Mouse (Mus musculus) layer of hippocampus, postnatal 10 days (tissue): ENCODE measurements around the gene Mamdc4. TPM values are rescaled to one million over a fixed set of nuclear protein-coding genes. Genes with fewer than 3 reads are reported as not detected.

ENCODE experiments used
- DNase-seq, 2 experiments: peaks; one replicate each; pipeline ENCODE4 v3.0.0; 2021; ENCODE audit warnings: low spot score in 2 of 2
- total RNA-seq, 2 experiments: library from RNA; stranded (reverse); gene quantifications; 2 replicates each; pipeline ENCODE4 v1.2.3; 2021

Gene Mamdc4
- total RNA-seq, 2 experiments from 2014 or later, result 1.0 to 5.4 TPM

- DNase-seq, result no peak
Observed at GRCm38 (mm10) chr2:25526510-25527302, 47.9 kb downstream of the Mamdc4 start.

Other genes starting within 250 kb of the Mamdc4 start
- 10 to 100 TPM; 51.3 to 59.8 TPM for gene Man1b1, start 242.5 kb downstream of the Mamdc4 start, total RNA-seq
- gene Dpp7, start 218.5 kb downstream of the Mamdc4 start, total RNA-seq, result 10 to 100 TPM; 21.2 to 28.0 TPM
- gene Uap1l1, start 209.2 kb downstream of the Mamdc4 start, total RNA-seq, result 10 to 100 TPM; 11.2 to 11.5 TPM
- 10 to 100 TPM; 16.0 to 18.3 TPM for gene Sapcd2, start 202.5 kb downstream of the Mamdc4 start, total RNA-seq
- gene Entpd2, start 179.0 kb downstream of the Mamdc4 start, total RNA-seq, result 10 to 100 TPM; 26.1 to 26.6 TPM
- gene Npdc1, start 175.5 kb downstream of the Mamdc4 start, total RNA-seq, result 100 to 1,000 TPM; 416 to 446 TPM
- gene Fut7, start 151.6 kb downstream of the Mamdc4 start, total RNA-seq, result under 1 TPM; 0.33 to 0.78 TPM
- 100 to 1,000 TPM; 107 to 118 TPM for gene Abca2, start 146.1 kb downstream of the Mamdc4 start, total RNA-seq
- under 1 TPM in 1 of 2 experiments, not detected in 1; 0.60 TPM for gene Clic3, start 118.0 kb downstream of the Mamdc4 start, total RNA-seq
- 10 to 100 TPM; 56.1 to 68.6 TPM for gene Paxx, start 113.8 kb downstream of the Mamdc4 start, total RNA-seq
- 100 to 1,000 TPM; 257 to 743 TPM for gene Ptgds, start 104.8 kb downstream of the Mamdc4 start, total RNA-seq
- gene Lcn12, start 80.9 kb downstream of the Mamdc4 start, total RNA-seq, result not detected
- 100 to 1,000 TPM; 132 to 140 TPM for gene Fbxw5, start 74.1 kb downstream of the Mamdc4 start, total RNA-seq
- 1 to 10 TPM; 1.5 to 1.9 TPM for gene C8g, start 73.1 kb downstream of the Mamdc4 start, total RNA-seq
- gene Traf2, start 27.9 kb downstream of the Mamdc4 start, total RNA-seq, result 10 to 100 TPM in 1 of 2 experiments, 1 to 10 TPM in 1; 9.0 to 10.5 TPM
- gene Edf1, start 17.0 kb downstream of the Mamdc4 start, total RNA-seq, result 100 to 1,000 TPM; 232 to 242 TPM
- 10 to 100 TPM; 94.5 to 99.8 TPM for gene Phpt1, start 379 bp upstream of the Mamdc4 start, total RNA-seq
- gene Ajm1, start 6.9 kb upstream of the Mamdc4 start, total RNA-seq, result 10 to 100 TPM; 82.7 to 84.8 TPM
- 10 to 100 TPM; 84.7 to 96.9 TPM for gene Rabl6, start 33.7 kb upstream of the Mamdc4 start, total RNA-seq
- not detected for gene Ccdc183, start 42.8 kb upstream of the Mamdc4 start, total RNA-seq
- 10 to 100 TPM; 19.9 to 21.1 TPM for gene Tmem141, start 47.2 kb upstream of the Mamdc4 start, total RNA-seq
- 1 to 10 TPM; 1.1 to 1.4 TPM for gene Fcna, start 53.2 kb upstream of the Mamdc4 start, total RNA-seq
- not detected for gene Lcn8, start 78.3 kb upstream of the Mamdc4 start, total RNA-seq
- gene Lcn5, start 83.1 kb upstream of the Mamdc4 start, total RNA-seq, result not detected
- gene Lcn6, start 101.9 kb upstream of the Mamdc4 start, total RNA-seq, result not detected
- gene Lcn10, start 107.9 kb upstream of the Mamdc4 start, total RNA-seq, result not detected
- gene Obp2a, start 125.2 kb upstream of the Mamdc4 start, total RNA-seq, result not detected
- 10 to 100 TPM; 91.7 to 98.0 TPM for gene Bmyc, start 131.9 kb upstream of the Mamdc4 start, total RNA-seq
- not detected for gene Obp2b, start 162.2 kb upstream of the Mamdc4 start, total RNA-seq
- not detected for gene Lcn3, start 190.7 kb upstream of the Mamdc4 start, total RNA-seq
- not detected for gene Lcn11, start 202.2 kb upstream of the Mamdc4 start, total RNA-seq
- not detected for gene Gm13539, start 207.4 kb upstream of the Mamdc4 start, total RNA-seq
- gene Glt6d1, start 241.0 kb upstream of the Mamdc4 start, total RNA-seq, result not detected
- not detected for gene Lcn9, start 248.3 kb upstream of the Mamdc4 start, total RNA-seq